Mouse (Mus musculus): ENCODE measurements around the gene Gtf3c5.

Gtf3c5 gene

GRCm38 (mm10) chr2:28534436-28535262 lies 48.9 kb downstream of the Gtf3c5 start:
- no peak for DNase-seq (ENCODE audit: low spot score)

GRCm38 (mm10) chr2:28533901-28534435 lies 49.6 kb downstream of the Gtf3c5 start:
- DNase-seq (ENCODE audit: low spot score), result no peak

- peak; percentile 91 for DNase-seq (ENCODE audit: low spot score)
Measured at GRCm38 (mm10) chr2:28532938-28533771, 50.4 kb downstream of the Gtf3c5 start.

- DNase-seq (ENCODE audit: low spot score), result no peak
Measured at GRCm38 (mm10) chr2:28530311-28530710, 53.2 kb downstream of the Gtf3c5 start.

GRCm38 (mm10) chr2:28529856-28530255 lies 53.7 kb downstream of the Gtf3c5 start:
- DNase-seq (ENCODE audit: low spot score), result no peak

- no peak for DNase-seq (ENCODE audit: low spot score)
Measured at GRCm38 (mm10) chr2:28528354-28528730, 55.2 kb downstream of the Gtf3c5 start.

- DNase-seq (ENCODE audit: low spot score), result no peak
Measured at GRCm38 (mm10) chr2:28527436-28528353, 55.9 kb downstream of the Gtf3c5 start.

GRCm38 (mm10) chr2:28525943-28526876 lies 57.3 kb downstream of the Gtf3c5 start:
- no peak for DNase-seq (ENCODE audit: low spot score)

GRCm38 (mm10) chr2:28525219-28525942 lies 58.2 kb downstream of the Gtf3c5 start:
- peak; percentile 77 for DNase-seq (ENCODE audit: low spot score)

GRCm38 (mm10) chr2:28524406-28524805 lies 59.1 kb downstream of the Gtf3c5 start:
- no peak for DNase-seq (ENCODE audit: low spot score)

GRCm38 (mm10) chr2:28523643-28524117 lies 59.9 kb downstream of the Gtf3c5 start:
- DNase-seq (ENCODE audit: low spot score), result peak; percentile 92

- no peak for DNase-seq (ENCODE audit: low spot score)
Measured at GRCm38 (mm10) chr2:28522166-28522565, 61.4 kb downstream of the Gtf3c5 start.

GRCm38 (mm10) chr2:28521571-28522151 lies 61.9 kb downstream of the Gtf3c5 start:
- peak; percentile 81 for DNase-seq (ENCODE audit: low spot score)

GRCm38 (mm10) chr2:28520581-28520980 lies 63.0 kb downstream of the Gtf3c5 start:
- DNase-seq (ENCODE audit: low spot score), result no peak

- DNase-seq (ENCODE audit: low spot score), result no peak
Measured at GRCm38 (mm10) chr2:28518231-28518630, 65.3 kb downstream of the Gtf3c5 start.

- DNase-seq (ENCODE audit: low spot score), result peak; percentile 79
Measured at GRCm38 (mm10) chr2:28517206-28517909, 66.2 kb downstream of the Gtf3c5 start.
